Mouse (Mus musculus): ENCODE measurements around the gene D17H6S53E. TPM values are rescaled to one million over a fixed set of nuclear protein-coding genes. Genes with fewer than 3 reads are reported as not detected.
A peak's percentile ranks its signal among the peaks of the same experiment; 100 is the strongest.

D17H6S53E gene
- polyA plus RNA-seq, 1 experiment from 2014 or later = 15.4 TPM

DNA sequence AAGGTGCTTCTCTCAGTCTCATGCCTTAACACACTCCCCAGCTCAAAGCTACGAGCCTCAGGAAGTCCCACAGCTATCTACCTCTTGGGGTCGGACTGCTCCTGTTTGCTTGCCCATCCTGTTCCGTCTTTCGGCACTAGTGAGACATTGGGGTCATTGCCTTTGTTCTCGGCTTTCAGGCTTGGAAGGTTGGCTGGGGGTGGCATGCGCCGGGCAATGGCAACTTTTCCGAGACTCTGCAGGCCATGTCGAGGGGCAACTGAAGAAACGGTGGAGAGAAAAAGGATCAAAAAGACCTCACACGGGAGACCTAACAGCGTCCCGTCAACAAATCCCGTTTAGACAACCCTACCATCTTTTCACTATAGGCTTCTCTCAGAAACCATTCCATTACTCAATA, 35.9 kb downstream of the D17H6S53E start:
- no peaks in the 10 kb centered on the region for H3K27me3 ChIP-seq (replicated peaks; ENCODE audit: control insufficient read depth, insufficient read depth, low read length)
- H3K9ac ChIP-seq (ENCODE audit: low read depth, low read length) = 0 out of 2 replicates have a peak overlapping the region, but pooled peaks have one; percentile 9
- H3K36me3 ChIP-seq (ENCODE audit: control insufficient read depth, insufficient read depth, low read length) = peaks cover 42% of the 10 kb centered on the region
- no peaks in the 10 kb centered on the region for H3K9me3 ChIP-seq (ENCODE audit: control insufficient read depth, low read length)
- WGBS = 67% methylated on average over 14 of the region's 14 CpGs
- no peak overlapping the region for H3K4me3 ChIP-seq (ENCODE audit: low read length)
- H3K27ac ChIP-seq (ENCODE audit: low read length) = no peak overlapping the region
- ATAC-seq = no peak
- peak overlapping the region; percentile 77 for H3K4me2 ChIP-seq (ENCODE audit: low read depth, low read length)
- peaks cover 20% of the 10 kb centered on the region for H3K4me1 ChIP-seq (ENCODE audit: control insufficient read depth, insufficient read depth, low read length)

DNA sequence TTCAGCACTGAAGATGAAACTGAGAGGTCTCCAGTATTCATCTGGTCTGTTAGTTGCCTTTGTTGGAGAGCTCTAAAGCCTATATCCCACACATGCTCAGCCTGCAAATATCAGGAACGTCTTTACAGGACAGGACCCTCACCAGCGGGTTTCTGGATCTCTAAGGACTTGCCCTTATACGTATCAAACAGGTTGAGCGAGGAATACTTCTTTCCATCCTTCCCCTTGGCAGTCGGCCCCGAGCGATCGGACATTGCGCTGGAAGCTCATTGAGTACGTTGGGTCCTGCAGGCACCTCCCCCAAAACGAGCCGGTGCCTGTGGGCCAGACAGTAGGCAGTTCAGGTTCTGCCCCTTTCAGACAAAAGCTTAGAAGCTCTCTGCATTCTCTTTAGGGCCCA, 36.6 kb downstream of the D17H6S53E start:
- Histone ChIP-seq H3K9ac (ENCODE audit: low read depth, low read length) (peak overlapping the region; percentile 100), H3K27me3 (replicated peaks; ENCODE audit: control insufficient read depth, insufficient read depth, low read length) (no peaks in the 10 kb centered on the region), H3K27ac (ENCODE audit: low read length) (no peak overlapping the region), H3K4me2 (ENCODE audit: low read depth, low read length) (peak overlapping the region; percentile 77), H3K4me1 (ENCODE audit: control insufficient read depth, insufficient read depth, low read length) (peaks cover 20% of the 10 kb centered on the region), H3K9me3 (ENCODE audit: control insufficient read depth, low read length) (no peaks in the 10 kb centered on the region), H3K4me3 (ENCODE audit: low read length) (peak overlapping the region; percentile 99), H3K36me3 (ENCODE audit: control insufficient read depth, insufficient read depth, low read length) (peaks cover 36% of the 10 kb centered on the region)
- ATAC-seq = no peak
- 34% methylated on average over 12 of the region's 12 CpGs for WGBS

DNA sequence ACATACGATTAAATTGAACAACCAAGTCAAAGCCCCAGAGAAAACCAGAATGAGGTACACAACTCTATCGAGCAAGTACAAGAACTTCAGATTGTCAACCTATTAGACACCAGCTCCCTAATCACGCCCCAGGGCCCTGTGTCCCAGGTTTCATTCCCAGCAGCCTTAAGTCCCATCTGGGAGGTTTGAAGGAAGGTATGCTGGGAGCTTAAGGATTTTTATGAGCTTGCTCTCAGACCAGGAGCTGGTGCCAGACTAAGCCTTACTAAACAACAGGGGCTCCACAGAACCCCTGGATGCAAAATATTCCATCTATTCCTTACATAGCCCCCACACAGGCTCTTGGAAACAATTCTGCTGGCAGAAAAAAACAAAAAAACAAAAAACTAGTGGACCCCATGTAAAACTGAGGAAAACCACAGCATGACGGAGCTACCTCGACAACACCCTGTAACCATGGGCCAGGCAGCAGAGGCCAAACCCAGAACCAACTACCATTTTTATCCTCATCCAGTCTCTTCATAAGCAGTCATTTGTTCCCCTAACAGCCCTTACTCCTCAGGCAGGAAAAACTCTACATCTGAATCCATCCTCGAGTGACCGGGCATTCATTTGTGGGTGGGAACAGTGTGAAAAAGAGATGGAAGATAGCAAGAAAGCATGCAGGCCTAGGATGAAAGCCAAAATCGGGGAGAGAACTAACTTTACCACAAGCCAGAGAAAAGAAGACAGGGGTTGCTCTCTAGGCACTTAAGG, 37.3 kb downstream of the D17H6S53E start:
- ATAC-seq = no peak
- peaks cover 29% of the 10 kb centered on the region for H3K36me3 ChIP-seq (ENCODE audit: control insufficient read depth, insufficient read depth, low read length)
- no peaks in the 10 kb centered on the region for H3K27me3 ChIP-seq (replicated peaks; ENCODE audit: control insufficient read depth, insufficient read depth, low read length)
- H3K4me1 ChIP-seq (ENCODE audit: control insufficient read depth, insufficient read depth, low read length) = peaks cover 20% of the 10 kb centered on the region
- peak overlapping the region; percentile 93 for H3K27ac ChIP-seq (ENCODE audit: low read length)
- H3K4me2 ChIP-seq (ENCODE audit: low read depth, low read length) = peak overlapping the region; percentile 77
- peak overlapping the region; percentile 100 for H3K9ac ChIP-seq (ENCODE audit: low read depth, low read length)
- WGBS = 7% methylated on average over 8 of the region's 8 CpGs
- no peaks in the 10 kb centered on the region for H3K9me3 ChIP-seq (ENCODE audit: control insufficient read depth, low read length)
- H3K4me3 ChIP-seq (ENCODE audit: low read length) = peak overlapping the region; percentile 99

DNA sequence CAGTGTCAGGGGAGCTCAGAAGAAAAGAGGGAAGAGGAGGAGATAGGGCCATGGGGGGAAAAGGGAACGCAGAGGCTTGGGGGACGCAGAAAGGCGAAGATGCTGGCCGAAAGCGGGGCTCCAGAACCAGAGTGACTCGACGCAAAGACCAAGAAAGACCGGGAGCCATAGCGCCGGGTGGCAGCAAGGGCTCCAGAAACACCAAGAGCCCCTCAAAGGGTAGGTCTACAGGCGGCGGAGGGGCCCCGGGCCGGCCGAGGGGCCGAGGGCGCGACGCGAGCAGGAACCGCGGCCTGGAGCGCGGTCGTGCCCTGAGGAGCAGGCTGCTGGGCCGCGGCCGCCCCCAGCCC, 38.0 kb downstream of the D17H6S53E start:
- Histone ChIP-seq H3K36me3 (ENCODE audit: control insufficient read depth, insufficient read depth, low read length) (peaks cover 23% of the 10 kb centered on the region), H3K27ac (ENCODE audit: low read length) (peak overlapping the region; percentile 93), H3K4me2 (ENCODE audit: low read depth, low read length) (peak overlapping the region; percentile 77), H3K27me3 (replicated peaks; ENCODE audit: control insufficient read depth, insufficient read depth, low read length) (no peaks in the 10 kb centered on the region), H3K4me3 (ENCODE audit: low read length) (peak overlapping the region; percentile 99), H3K9ac (ENCODE audit: low read depth, low read length) (peak overlapping the region; percentile 100), H3K4me1 (ENCODE audit: control insufficient read depth, insufficient read depth, low read length) (peaks cover 20% of the 10 kb centered on the region), H3K9me3 (ENCODE audit: control insufficient read depth, low read length) (no peaks in the 10 kb centered on the region)
- WGBS = 0% methylated on average over 25 of the region's 28 CpGs
- no peak for ATAC-seq

DNA sequence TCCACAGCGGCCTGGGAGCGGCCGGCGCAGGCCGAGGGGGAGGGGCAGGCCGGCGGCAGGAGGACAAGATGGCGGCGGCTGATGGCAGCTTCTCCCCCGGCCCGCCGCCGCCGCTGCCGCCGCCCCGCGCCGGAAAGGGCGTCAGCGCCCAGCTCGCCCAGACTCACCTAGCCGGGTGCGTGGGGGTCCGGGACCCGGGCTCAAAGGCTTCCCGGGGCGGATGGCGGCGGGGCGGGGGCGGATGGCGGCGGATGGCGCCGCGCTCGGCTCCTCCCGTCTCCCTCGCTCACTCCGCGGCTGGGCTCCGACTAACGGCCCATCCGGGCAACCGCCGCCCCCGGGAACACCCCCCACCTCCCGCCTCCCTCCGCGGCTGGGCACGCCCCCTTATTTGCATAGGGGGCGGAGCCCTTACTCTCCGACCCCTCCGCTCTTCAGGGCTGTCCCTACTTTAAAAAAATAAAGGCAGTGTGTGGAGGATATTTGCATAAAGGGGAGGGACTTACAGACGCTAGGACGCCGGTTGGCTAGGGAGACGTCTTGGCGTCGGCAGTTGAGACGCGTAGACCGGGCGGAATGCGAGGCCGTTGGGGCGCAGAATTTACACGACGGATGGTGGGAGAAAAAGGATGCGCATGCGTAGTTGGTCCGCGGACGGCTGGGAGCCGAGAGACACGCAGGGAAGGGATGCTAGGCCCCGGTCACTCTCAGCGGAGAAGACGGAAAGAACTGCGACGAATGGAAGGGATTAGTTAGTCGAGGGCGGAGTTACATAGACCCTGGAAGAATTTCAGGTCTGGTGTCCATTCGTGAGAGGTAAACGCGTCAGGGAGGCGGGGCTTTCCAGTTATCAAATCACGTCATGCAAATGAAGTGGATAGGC, 38.6 kb downstream of the D17H6S53E start, which contains the start of gene Prrc2a:
Gene Prrc2a (minus strand): TSS at position 330 of the 883 bp plus-strand sequence.
- Histone ChIP-seq H3K4me2 (ENCODE audit: low read depth, low read length) (peak within 1 kb of the TSS; percentile 77), H3K27ac (ENCODE audit: low read length) (peak within 1 kb of the TSS; percentile 99), H3K4me3 (ENCODE audit: low read length) (peak within 1 kb of the TSS; percentile 99), H3K36me3 (ENCODE audit: control insufficient read depth, insufficient read depth, low read length) (peaks cover 17% of the 10 kb centered on the region), H3K4me1 (ENCODE audit: control insufficient read depth, insufficient read depth, low read length) (peaks cover 20% of the 10 kb centered on the region), H3K9me3 (ENCODE audit: control insufficient read depth, low read length) (no peaks in the 10 kb centered on the region), H3K27me3 (replicated peaks; ENCODE audit: control insufficient read depth, insufficient read depth, low read length) (no peaks in the 10 kb centered on the region), H3K9ac (ENCODE audit: low read depth, low read length) (peak within 1 kb of the TSS; percentile 100)
- WGBS = under 1% methylated on average over 74 of the region's 89 CpGs
- peak; percentile 98 for ATAC-seq

DNA sequence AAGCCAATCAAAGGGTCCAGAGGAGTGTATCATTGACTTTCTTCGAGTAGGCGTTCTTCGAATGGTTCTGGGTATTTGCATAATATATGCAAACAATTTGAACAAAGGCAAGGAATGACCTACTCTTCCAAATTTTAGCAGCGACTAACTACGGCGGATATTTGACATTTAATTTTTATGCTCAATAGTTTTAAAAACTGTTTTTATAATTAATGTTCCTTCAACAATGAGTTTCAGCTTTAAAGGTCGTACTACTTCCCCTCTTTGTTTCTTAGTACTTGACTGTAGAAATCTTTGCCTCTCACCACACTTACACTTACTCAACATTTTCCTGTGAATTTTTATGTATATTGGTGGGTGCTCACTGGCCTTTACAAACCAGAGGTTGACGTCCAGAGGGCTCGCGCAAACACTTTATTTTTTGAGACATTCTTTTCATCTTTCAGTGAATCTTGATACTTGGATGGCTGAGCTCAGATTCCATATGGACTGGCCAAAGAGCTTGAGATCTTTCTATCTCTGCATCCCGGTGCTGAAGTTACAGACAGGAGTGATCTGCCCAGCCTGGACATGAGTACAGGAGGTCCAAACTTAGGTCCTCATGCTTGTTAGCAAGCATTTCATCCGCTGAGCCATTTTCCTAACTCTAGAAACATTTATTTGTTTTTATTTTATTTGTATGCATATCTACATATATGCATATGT, 39.4 kb downstream of the D17H6S53E start:
- Histone ChIP-seq H3K4me1 (ENCODE audit: control insufficient read depth, insufficient read depth, low read length) (peaks cover 20% of the 10 kb centered on the region), H3K4me3 (ENCODE audit: low read length) (peak overlapping the region; percentile 56), H3K36me3 (ENCODE audit: control insufficient read depth, insufficient read depth, low read length) (peaks cover 12% of the 10 kb centered on the region), H3K9ac (ENCODE audit: low read depth, low read length) (peak overlapping the region; percentile 68), H3K27me3 (replicated peaks; ENCODE audit: control insufficient read depth, insufficient read depth, low read length) (no peaks in the 10 kb centered on the region), H3K27ac (ENCODE audit: low read length) (peak overlapping the region; percentile 99), H3K9me3 (ENCODE audit: control insufficient read depth, low read length) (no peaks in the 10 kb centered on the region), H3K4me2 (ENCODE audit: low read depth, low read length) (peak overlapping the region; percentile 51)
- peak; percentile 87 for ATAC-seq
- WGBS = 20% methylated on average over 12 of the region's 12 CpGs

DNA sequence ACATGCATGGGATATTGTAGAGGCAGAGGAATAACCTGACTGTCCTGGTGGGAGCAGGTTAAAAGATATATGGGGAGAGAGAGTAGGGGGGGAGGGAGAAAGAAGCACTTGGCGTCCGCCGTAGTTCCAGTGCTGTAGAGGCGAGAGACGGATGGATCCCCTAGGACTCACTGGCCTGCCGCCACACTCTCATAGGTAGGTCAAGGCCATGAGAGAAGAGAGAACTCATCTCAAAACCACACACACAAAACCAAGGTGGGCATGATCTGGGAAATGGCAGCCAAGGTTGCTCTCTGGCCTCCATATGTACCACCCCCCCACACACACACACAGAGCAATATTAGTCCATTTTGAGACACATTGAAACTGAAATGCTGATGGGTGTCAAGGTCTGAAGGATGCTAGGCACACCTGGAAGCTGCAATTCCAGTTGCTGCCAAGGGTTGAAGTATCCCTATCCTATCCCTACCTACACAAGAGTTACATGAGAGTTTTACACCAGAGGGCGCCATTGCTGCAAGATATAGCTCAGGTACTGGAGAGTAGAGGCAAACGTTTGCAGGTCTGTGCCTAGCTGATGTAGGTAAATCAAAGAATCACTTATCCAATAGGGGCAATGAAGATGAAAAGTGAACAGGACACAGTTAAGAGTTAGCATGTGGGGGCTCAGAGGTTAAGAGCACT, 40.3 kb downstream of the D17H6S53E start:
- H3K4me3 ChIP-seq (ENCODE audit: low read length) = peak overlapping the region; percentile 56; the same call in 1 of the 2 replicates
- H3K4me1 ChIP-seq (ENCODE audit: control insufficient read depth, insufficient read depth, low read length) = peaks cover 20% of the 10 kb centered on the region
- H3K9me3 ChIP-seq (ENCODE audit: control insufficient read depth, low read length) = no peaks in the 10 kb centered on the region
- 0 out of 2 replicates have a peak, but pooled peaks cover 3% of the 10 kb centered on the region for H3K36me3 ChIP-seq (ENCODE audit: control insufficient read depth, insufficient read depth, low read length)
- 0 out of 2 replicates have a peak overlapping the region, but pooled peaks have one; percentile 46 for H3K9ac ChIP-seq (ENCODE audit: low read depth, low read length)
- no peaks in the 10 kb centered on the region for H3K27me3 ChIP-seq (replicated peaks; ENCODE audit: control insufficient read depth, insufficient read depth, low read length)
- WGBS = 67% methylated on average over 8 of the region's 8 CpGs
- ATAC-seq = no peak
- H3K4me2 ChIP-seq (ENCODE audit: low read depth, low read length) = peak overlapping the region; percentile 51; the same call in 1 of the 2 replicates
- no peak overlapping the region for H3K27ac ChIP-seq (ENCODE audit: low read length)

DNA sequence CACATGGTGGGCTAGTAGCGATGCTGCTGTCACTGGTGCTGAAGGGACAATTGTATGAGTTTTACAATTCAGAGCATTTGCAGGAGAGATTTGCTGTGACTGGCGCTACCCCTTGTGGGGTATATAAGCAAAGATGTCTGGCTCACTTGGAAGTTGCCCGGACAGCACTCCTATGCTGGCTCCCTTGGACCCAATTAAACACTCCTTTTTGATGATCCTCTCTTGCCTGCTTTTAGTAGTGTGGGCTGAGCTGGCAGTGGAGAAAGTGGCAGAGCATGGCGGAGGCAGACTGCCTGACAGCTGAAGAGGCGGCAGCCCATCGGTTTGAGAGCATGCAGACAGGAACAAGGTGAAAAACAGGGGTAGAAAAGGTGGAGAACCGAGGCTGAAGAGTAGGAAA, 41.6 kb downstream of the D17H6S53E start:
- H3K4me1 ChIP-seq (ENCODE audit: control insufficient read depth, insufficient read depth, low read length) = peaks cover 12% of the 10 kb centered on the region
- WGBS = 88% methylated on average over 7 of the region's 7 CpGs
- H3K27ac ChIP-seq (ENCODE audit: low read length) = no peak overlapping the region
- no peaks in the 10 kb centered on the region for H3K36me3 ChIP-seq (ENCODE audit: control insufficient read depth, insufficient read depth, low read length)
- H3K9ac ChIP-seq (ENCODE audit: low read depth, low read length) = no peak overlapping the region
- H3K4me3 ChIP-seq (ENCODE audit: low read length) = no peak overlapping the region
- no peaks in the 10 kb centered on the region for H3K9me3 ChIP-seq (ENCODE audit: control insufficient read depth, low read length)
- ATAC-seq = no peak
- H3K4me2 ChIP-seq (ENCODE audit: low read depth, low read length) = no peak overlapping the region
- H3K27me3 ChIP-seq (replicated peaks; ENCODE audit: control insufficient read depth, insufficient read depth, low read length) = no peaks in the 10 kb centered on the region
